In the genomic region with DNA sequence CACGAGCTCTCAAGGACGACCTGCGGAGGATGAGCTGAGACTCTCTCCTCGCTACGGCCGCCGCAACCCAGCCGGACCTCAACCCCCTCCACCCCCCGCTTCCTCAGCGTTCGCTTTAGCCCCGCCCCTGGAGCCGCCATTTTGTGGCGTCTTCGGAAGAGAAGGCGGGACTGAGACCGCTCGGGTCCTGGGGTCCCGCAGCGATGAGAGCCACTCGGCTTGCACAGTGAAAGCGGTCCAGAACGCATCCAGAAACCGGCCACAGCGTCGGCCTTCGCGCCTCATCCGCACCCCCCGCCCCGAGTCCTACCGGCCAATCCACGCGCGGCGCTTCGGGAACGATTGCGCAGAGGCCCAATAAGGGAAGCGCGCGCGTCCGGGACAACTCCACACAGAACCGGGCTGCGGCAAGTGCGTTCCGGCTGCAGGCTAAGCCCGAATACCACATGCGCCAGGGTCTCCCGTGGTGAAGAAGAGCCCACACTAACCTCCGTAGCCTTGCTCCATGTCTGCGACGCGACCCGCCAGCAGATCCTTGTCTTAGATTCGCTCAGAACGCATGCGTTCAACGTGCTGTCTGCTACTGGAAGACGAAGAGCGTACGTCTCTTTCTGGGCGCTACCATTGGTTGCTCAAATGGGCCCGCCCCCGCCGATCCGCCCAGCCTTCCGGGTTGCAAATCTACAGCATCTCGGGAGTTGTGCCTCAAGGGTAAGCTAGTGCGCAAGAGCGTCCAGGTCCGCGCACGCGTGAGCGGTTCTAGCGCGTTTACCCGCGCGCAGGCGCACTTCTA, we compare ENCODE assay signal across 8 mouse cellular contexts. TPM values are rescaled to one million over a fixed set of nuclear protein-coding genes. Genes with fewer than 3 reads are reported as not detected.
DNase-seq lines count a peak whose midpoint lies in the region; ATAC-seq lines count a peak whose summit lies in the region.

A gene (minus strand): TSS at position 642 of the 793 bp plus-strand sequence.

- peak within 1 kb of the TSS; percentile 96 for H3K9ac ChIP-seq in heart, embryonic 13.5 days
- peak within 1 kb of the TSS; percentile 89 for H3K9ac ChIP-seq in liver, embryonic 12.5 days
- peak within 1 kb of the TSS; percentile 88 for H3K9ac ChIP-seq in stomach, embryonic 15.5 days

- peak within 1 kb of the TSS; percentile 79 for H3K4me3 ChIP-seq in brown adipose tissue, adult 24 weeks (ENCODE audit: insufficient read depth, low read depth, low read length)
- peak within 1 kb of the TSS; percentile 95 for H3K4me3 ChIP-seq in heart, embryonic 13.5 days
- H3K4me3 ChIP-seq in liver, embryonic 12.5 days = peak within 1 kb of the TSS; percentile 97
- H3K4me3 ChIP-seq in stomach, embryonic 15.5 days (replicated peaks) = peak within 1 kb of the TSS; percentile 95

- no peaks in the 10 kb centered on the region for H3K9me3 ChIP-seq in heart, embryonic 13.5 days
- H3K9me3 ChIP-seq in liver, embryonic 12.5 days (replicated peaks) = no peaks in the 10 kb centered on the region
- no peaks in the 10 kb centered on the region for H3K9me3 ChIP-seq in stomach, embryonic 15.5 days

- H3K27ac ChIP-seq in brown adipose tissue, adult 24 weeks (replicated peaks; ENCODE audit: low read depth, low read length) = peak within 1 kb of the TSS; percentile 84
- H3K27ac ChIP-seq in heart, embryonic 13.5 days (replicated peaks) = peak within 1 kb of the TSS; percentile 98
- H3K27ac ChIP-seq in liver, embryonic 12.5 days = peak within 1 kb of the TSS; percentile 94
- H3K27ac ChIP-seq in stomach, embryonic 15.5 days = peak within 1 kb of the TSS; percentile 96

- H3K36me3 ChIP-seq in heart, embryonic 13.5 days = peaks cover 54% of the 10 kb centered on the region
- peaks cover 57% of the 10 kb centered on the region for H3K36me3 ChIP-seq in liver, embryonic 12.5 days
- H3K36me3 ChIP-seq in stomach, embryonic 15.5 days = peaks cover 30% of the 10 kb centered on the region

- under 1% methylated on average over 83 of the region's 83 CpGs for WGBS in heart, embryonic 13.5 days
- WGBS in liver, embryonic 12.5 days (ENCODE audit: insufficient replicate concordance) = under 1% methylated on average over 82 of the region's 83 CpGs
- under 1% methylated on average over 83 of the region's 83 CpGs for WGBS in stomach, embryonic 15.5 days

- peak within 1 kb of the TSS; percentile 90 for H3K4me2 ChIP-seq in heart, embryonic 13.5 days
- peak within 1 kb of the TSS; percentile 97 for H3K4me2 ChIP-seq in liver, embryonic 12.5 days
- H3K4me2 ChIP-seq in stomach, embryonic 15.5 days = peak within 1 kb of the TSS; percentile 87

- no peaks in the 10 kb centered on the region for H3K27me3 ChIP-seq in heart, embryonic 13.5 days (replicated peaks)
- H3K27me3 ChIP-seq in liver, embryonic 12.5 days (replicated peaks) = no peaks in the 10 kb centered on the region
- H3K27me3 ChIP-seq in stomach, embryonic 15.5 days (replicated peaks) = no peaks in the 10 kb centered on the region

- peak; percentile 96 for ATAC-seq in heart, embryonic 13.5 days (ENCODE audit: extremely low read depth, insufficient number of reproducible peaks, low FRiP score, low TSS enrichment)
- peak; percentile 95 for ATAC-seq in liver, embryonic 12.5 days
- peak; percentile 98 for ATAC-seq in stomach, embryonic 15.5 days (ENCODE audit: insufficient read depth, low FRiP score, low read depth)

- 0 out of 2 replicates have a peak, but pooled peaks cover 3% of the 10 kb centered on the region for H3K4me1 ChIP-seq in brown adipose tissue, adult 24 weeks (ENCODE audit: control insufficient read depth, insufficient read depth, insufficient read length, low read length)
- H3K4me1 ChIP-seq in heart, embryonic 13.5 days = peaks cover 38% of the 10 kb centered on the region
- peaks cover 37% of the 10 kb centered on the region for H3K4me1 ChIP-seq in liver, embryonic 12.5 days
- peaks cover 18% of the 10 kb centered on the region; the same call in 1 of the 2 replicates for H3K4me1 ChIP-seq in stomach, embryonic 15.5 days

- peak; percentile 99 for DNase-seq in CD4-positive, CD25-positive, alpha-beta regulatory T cell, adult 2 months (ENCODE audit: low read depth, low spot score)
- DNase-seq in fat pad, adult 2 months (ENCODE audit: extremely low read depth, low read depth, low spot score) = peak; percentile 93
- DNase-seq in kidney, postnatal 10 days = peak; percentile 98
- peak; percentile 98 for DNase-seq in natural killer cell, adult 2 months (ENCODE audit: low spot score in 2 of 2)

RNA-seq across cellular contexts. Expression of the gene that starts here (rescaled TPM):
- polyA plus RNA-seq in brown adipose tissue, adult 24 weeks (2012; ENCODE audit: insufficient read depth, insufficient read length, missing spikeins) = 20.9 and 26.8 TPM in 2 replicates
- polyA plus RNA-seq in heart, embryonic 13.5 days (2015; fragmentation: Nextera tagmentation; extraction: Ambion mirVana) = 65.8 and 67.8 TPM in 2 replicates
- polyA plus RNA-seq in liver, embryonic 12.5 days (2016; fragmentation: Nextera tagmentation; extraction: Ambion mirVana) = 72.1 and 73.5 TPM in 2 replicates
- 86.1 and 98.3 TPM in 2 replicates for polyA plus RNA-seq in stomach, embryonic 15.5 days (2015; fragmentation: Nextera tagmentation; extraction: Ambion mirVana)

Comparison
In these comparisons a context has a peak if more than half of its experiments do, and no peak if none do; other contexts are left out.
1. Peak in every context shown above with its lines: DNase-seq, ATAC-seq, H3K4me3 ChIP-seq and H3K27ac ChIP-seq.